Mouse (Mus musculus) 3134 (cell line): ENCODE results near the gene Adcy4.

Experiments used
- DNase-seq: peaks from one replicate; pipeline ENCODE4 v3.0.0-alpha.2; 2011; ENCODE audit warnings: low spot score; ENCODE audit not compliant: insufficient read length; ENCODE audit errors: extremely low read depth

Gene Adcy4

GRCm38 (mm10) chr14:55783958-55784235, at the start of gene Adcy4:
Gene Adcy4, minus strand, starts transcription at chr14:55784095.
- no peak for DNase-seq

- DNase-seq, result no peak
These were observed 49.2 kb upstream of the Adcy4 start for GRCm38 (mm10) chr14:55833126-55833525.

- DNase-seq, result no peak
These were observed 46.4 kb upstream of the Adcy4 start for GRCm38 (mm10) chr14:55830331-55830730.

GRCm38 (mm10) chr14:55829854-55830253, 46.0 kb upstream of the Adcy4 start:
- DNase-seq, result no peak

- DNase-seq, result no peak
These were observed 44.9 kb upstream of the Adcy4 start for GRCm38 (mm10) chr14:55828716-55829263.

- no peak for DNase-seq
These were observed 42.9 kb upstream of the Adcy4 start for GRCm38 (mm10) chr14:55826551-55827340.

- no peak for DNase-seq
These were observed 42.2 kb upstream of the Adcy4 start for GRCm38 (mm10) chr14:55826142-55826541.

- no peak for DNase-seq
These were observed 41.5 kb upstream of the Adcy4 start for GRCm38 (mm10) chr14:55825216-55826051.

- no peak for DNase-seq
These were observed 40.8 kb upstream of the Adcy4 start for GRCm38 (mm10) chr14:55824481-55825215.

GRCm38 (mm10) chr14:55824001-55824480, 40.1 kb upstream of the Adcy4 start:
- DNase-seq, result no peak

GRCm38 (mm10) chr14:55822991-55823762, 39.3 kb upstream of the Adcy4 start, which contains the start of gene Nfatc4:
Gene Nfatc4, plus strand, starts transcription at chr14:55823144.
- DNase-seq, result peak; percentile 73

- DNase-seq, result peak; percentile 60
These were observed 38.6 kb upstream of the Adcy4 start for GRCm38 (mm10) chr14:55822435-55822990.

- DNase-seq, result no peak
These were observed 36.7 kb upstream of the Adcy4 start for GRCm38 (mm10) chr14:55820576-55820975.

- no peak for DNase-seq
These were observed 36.0 kb upstream of the Adcy4 start for GRCm38 (mm10) chr14:55819845-55820405.

GRCm38 (mm10) chr14:55815310-55815751, 31.4 kb upstream of the Adcy4 start:
- DNase-seq, result peak; percentile 66

GRCm38 (mm10) chr14:55814885-55815284, 31.0 kb upstream of the Adcy4 start:
- DNase-seq, result no peak

GRCm38 (mm10) chr14:55795380-55796163, 11.7 kb upstream of the Adcy4 start:
- DNase-seq, result peak; percentile 48

- peak; percentile 45 for DNase-seq
These were observed 10.1 kb upstream of the Adcy4 start for GRCm38 (mm10) chr14:55793946-55794345.
